Mouse (Mus musculus) small intestine, adult 2 months (tissue): ENCODE measurements around the gene Gcsam. TPM values are rescaled to one million over a fixed set of nuclear protein-coding genes. Genes with fewer than 3 reads are reported as not detected.
A peak's percentile ranks its signal among the peaks of the same experiment; 100 is the strongest.

Experiments used
- H3K27ac ChIP-seq: fragments of 200-500 bp; 2 replicates; pipeline ENCODE4 v1.5.1; 2012; ENCODE audit warnings: low read depth, low read length, control low read depth, inconsistent platforms; ENCODE audit not compliant: insufficient read depth
- H3K27me3 ChIP-seq: fragments of 200-500 bp; 2 replicates; pipeline ENCODE4 v1.6.1; 2012; ENCODE audit warnings: mild to moderate bottlenecking, moderate library complexity, low read length, inconsistent platforms; ENCODE audit not compliant: control insufficient read depth, insufficient read depth
- H3K36me3 ChIP-seq: fragments of 200-500 bp; 2 replicates; pipeline ENCODE4 v1.6.1; 2012; ENCODE audit warnings: mild to moderate bottlenecking, low read length, control low read depth, inconsistent platforms; ENCODE audit not compliant: control insufficient read depth, insufficient read depth
- H3K4me1 ChIP-seq: fragments of 200-500 bp; 2 replicates; pipeline ENCODE4 v1.6.1; 2012; ENCODE audit warnings: low read length, inconsistent platforms, mixed read lengths; ENCODE audit not compliant: control insufficient read depth, insufficient read depth, insufficient read length
- H3K4me3 ChIP-seq: fragments of 200-500 bp; 2 replicates; pipeline ENCODE4 v1.5.1; 2012; ENCODE audit warnings: low read depth, mild to moderate bottlenecking, control low read depth, inconsistent platforms, low read length, moderate library complexity
- CTCF ChIP-seq: fragments of 200-500 bp; IDR thresholded peaks from 2 replicates; pipeline ENCODE4 v1.5.1; 2012; ENCODE audit warnings: low read depth, mild to moderate bottlenecking, control low read depth, inconsistent platforms, low read length, moderate library complexity, mixed read lengths; ENCODE audit not compliant: insufficient replicate concordance, insufficient read length; ENCODE audit errors: extremely low read depth
- POLR2A ChIP-seq: fragments of 200-500 bp; IDR thresholded peaks from 2 replicates; pipeline ENCODE4 v1.6.1; 2012; ENCODE audit warnings: low read depth, mild to moderate bottlenecking, control low read depth, inconsistent platforms, low read length, moderate library complexity
- WGBS: fragments of 180-500 bp; shearing (Covaris S2); methylation state at CpG from one replicate; pipeline ENCODE4 v1.1.7; 2018; 5-methylcytosine and 5-hydroxymethylcytosine counted together
- polyA plus RNA-seq: library from polyadenylated mRNA; depleted of rRNA; stranded (reverse); fragments of >200 nt; gene quantifications from 2 replicates; pipeline ENCODE4 v1.2.3, GENCODE M21; 2012

Gcsam gene
- polyA plus RNA-seq, 1 experiment = 0.11 TPM

DNA sequence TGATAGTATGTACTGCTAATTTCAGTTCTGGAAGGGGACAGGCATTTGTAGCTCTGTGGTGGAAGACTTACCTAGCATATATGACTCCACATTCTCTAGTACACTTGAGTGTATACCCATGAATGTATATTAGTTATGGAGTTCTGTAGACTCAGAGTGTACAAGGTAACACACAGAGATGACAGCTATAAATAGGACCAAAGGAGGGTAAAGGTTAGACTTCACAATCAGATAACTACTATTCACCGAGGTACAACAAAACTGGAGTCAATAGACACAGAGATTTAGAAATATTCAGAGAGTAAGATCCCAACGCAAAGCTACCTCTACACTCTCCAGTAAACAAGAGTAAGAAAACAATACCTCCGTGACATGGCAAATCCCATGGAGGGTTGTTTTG is 33.8 kb downstream of the Gcsam start:
- TF ChIP-seq POLR2A (no peak), CTCF (no peak)
- no peaks in the 10 kb centered on the region for H3K27me3 ChIP-seq
- H3K27ac ChIP-seq = peak overlapping the region; percentile 69; the same call in 1 of the 2 replicates
- 33% methylated on average over 3 of the region's 3 CpGs for WGBS
- no peak overlapping the region for H3K4me3 ChIP-seq
- H3K36me3 ChIP-seq = peaks cover 23% of the 10 kb centered on the region
- peaks cover 15% of the 10 kb centered on the region; the same call in 1 of the 2 replicates for H3K4me1 ChIP-seq

GRCm38 (mm10) chr16:45644380-45644779 is 34.2 kb downstream of the Gcsam start:
- H3K4me1 ChIP-seq = peaks cover 15% of the 10 kb centered on the region; the same call in 1 of the 2 replicates
- WGBS = 17% methylated on average over 6 of the region's 6 CpGs
- H3K27me3 ChIP-seq = no peaks in the 10 kb centered on the region
- H3K27ac ChIP-seq = peak overlapping the region; percentile 70
- H3K36me3 ChIP-seq = peaks cover 20% of the 10 kb centered on the region
- TF ChIP-seq POLR2A (no peak), CTCF (no peak)
- no peak overlapping the region for H3K4me3 ChIP-seq

DNA sequence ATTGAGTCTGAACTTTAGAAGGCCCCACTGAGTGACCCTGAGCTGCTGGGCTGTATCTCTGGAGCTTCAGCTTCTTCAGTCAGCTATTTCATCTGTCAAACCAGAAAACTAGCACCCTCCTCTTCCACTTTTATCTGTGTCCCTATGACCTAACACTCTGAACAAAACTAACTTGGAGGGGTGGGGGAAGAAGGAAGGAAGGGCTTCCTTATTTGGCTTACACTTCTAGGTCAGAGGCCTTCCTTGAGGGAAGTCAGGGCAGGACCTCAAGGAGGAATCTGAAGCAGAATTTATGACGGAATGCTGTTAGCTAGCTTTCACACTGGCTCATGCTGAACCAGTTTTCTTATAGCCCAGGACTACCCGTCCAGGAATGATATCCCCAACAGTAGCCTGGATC is 41.3 kb downstream of the Gcsam start:
- Histone ChIP-seq H3K4me3 (no peak overlapping the region), H3K27me3 (no peaks in the 10 kb centered on the region), H3K27ac (0 out of 2 replicates have a peak overlapping the region, but pooled peaks have one; percentile 7), H3K36me3 (peaks cover 6% of the 10 kb centered on the region; the same call in 1 of the 2 replicates), H3K4me1 (peaks cover 4% of the 10 kb centered on the region; the same call in 1 of the 2 replicates)
- WGBS = 26% methylated on average over 2 of the region's 2 CpGs
- no peak for TF ChIP-seq POLR2A
- no peak for TF ChIP-seq CTCF

DNA sequence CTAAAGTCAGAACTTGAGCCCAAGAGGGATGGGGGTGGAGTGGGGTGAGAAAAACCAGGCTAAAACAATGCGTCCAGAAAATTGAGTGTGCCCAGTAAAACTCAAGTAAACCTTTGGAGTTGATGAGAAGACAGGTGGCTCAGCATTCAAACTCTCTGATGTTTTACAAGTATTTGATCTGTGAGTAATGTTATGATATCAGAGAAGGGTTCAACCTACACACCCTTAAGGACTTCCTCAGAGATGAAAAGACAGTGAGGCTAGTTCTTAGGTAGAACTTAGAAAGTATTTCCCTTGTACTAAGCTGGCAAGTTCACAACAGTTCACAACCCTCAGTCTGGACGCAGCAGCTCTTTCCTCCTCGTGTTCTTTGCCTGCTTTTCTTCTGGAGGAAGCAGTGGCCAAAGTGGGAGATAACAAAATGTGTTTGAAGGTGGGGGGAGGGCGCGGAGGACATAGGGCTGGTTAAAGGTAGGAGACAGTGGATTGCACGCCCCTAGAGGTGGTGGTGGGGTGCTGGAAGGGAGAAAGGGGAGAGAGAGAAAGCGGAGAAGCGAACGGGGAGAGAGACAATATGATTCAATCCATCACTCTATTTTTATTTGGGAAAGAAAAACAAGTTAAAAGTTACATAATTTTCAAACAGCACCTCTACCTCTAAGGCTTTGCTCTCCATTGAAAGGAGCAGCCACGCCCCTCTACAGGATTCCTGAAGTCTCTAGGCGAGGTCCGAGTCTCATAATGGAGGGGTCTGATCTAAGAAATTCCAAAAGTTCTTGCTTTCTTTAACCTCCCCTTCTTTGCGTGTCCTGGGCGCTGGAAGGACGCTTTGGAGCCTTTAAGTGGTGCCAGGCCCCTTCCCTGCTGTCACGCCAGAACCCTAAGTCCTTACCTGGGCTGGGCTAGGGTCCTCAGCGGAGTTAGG is 43.1 kb downstream of the Gcsam start:
- TF ChIP-seq CTCF (peak; percentile 47; the same call in 1 of the 2 replicates), POLR2A (no peak)
- Histone ChIP-seq H3K36me3 (peaks cover 6% of the 10 kb centered on the region; the same call in 1 of the 2 replicates), H3K4me3 (peak overlapping the region; percentile 82), H3K27me3 (no peaks in the 10 kb centered on the region), H3K27ac (peak overlapping the region; percentile 92), H3K4me1 (peaks cover 10% of the 10 kb centered on the region; the same call in 1 of the 2 replicates)
- 9% methylated on average over 17 of the region's 17 CpGs for WGBS

DNA sequence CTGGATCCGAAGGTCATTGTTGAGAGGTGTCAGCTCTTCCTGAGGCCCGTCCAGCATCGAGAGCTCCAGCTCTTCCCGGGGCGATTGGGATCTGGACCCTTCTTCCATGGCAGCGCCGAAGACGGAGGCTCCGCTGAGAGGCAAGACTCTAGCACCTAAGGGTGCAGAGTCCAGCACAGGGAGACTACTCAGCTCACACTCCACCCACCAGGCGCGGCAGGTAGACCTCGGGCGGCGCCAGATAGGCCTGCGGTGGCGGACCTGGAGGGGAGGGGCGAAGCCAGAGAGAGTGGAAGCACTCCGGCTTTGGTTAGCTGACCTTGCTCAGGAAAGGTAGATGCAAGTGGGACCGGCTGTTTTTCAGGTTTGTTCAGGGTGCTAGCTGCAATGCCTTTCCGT is 43.8 kb downstream of the Gcsam start, which contains the start of gene BC016579:
Gene BC016579 (minus strand): TSS at position 135 of the 399 bp plus-strand sequence.
- no peaks in the 10 kb centered on the region for H3K27me3 ChIP-seq
- 5% methylated on average over 20 of the region's 20 CpGs for WGBS
- H3K4me1 ChIP-seq = peaks cover 14% of the 10 kb centered on the region; the same call in 1 of the 2 replicates
- peak within 1 kb of the TSS; percentile 82 for H3K4me3 ChIP-seq
- H3K36me3 ChIP-seq = 0 out of 2 replicates have a peak, but pooled peaks cover 2% of the 10 kb centered on the region
- TF ChIP-seq CTCF (no peak), POLR2A (peak; percentile 66)
- peak within 1 kb of the TSS; percentile 92 for H3K27ac ChIP-seq

DNA sequence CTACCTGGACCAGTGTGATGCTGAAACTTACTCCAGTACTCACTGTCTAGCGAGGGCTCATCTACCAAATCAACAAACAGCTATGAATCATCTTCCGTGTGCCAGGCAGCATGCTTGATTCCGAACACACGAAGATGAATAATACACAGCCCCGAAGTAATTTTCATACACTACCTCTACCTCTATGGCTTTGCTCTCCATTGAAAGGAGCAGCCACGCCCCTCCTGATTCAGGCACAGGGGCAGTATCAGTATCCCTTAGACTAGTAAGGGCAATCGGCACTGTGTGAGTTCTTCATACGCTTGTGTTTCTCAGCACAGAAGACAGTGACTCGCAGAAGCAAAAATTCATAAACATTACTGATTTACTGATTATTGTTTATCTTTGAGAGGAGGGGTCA is 44.3 kb downstream of the Gcsam start:
- no peak overlapping the region for H3K4me3 ChIP-seq
- peaks cover 17% of the 10 kb centered on the region; the same call in 1 of the 2 replicates for H3K4me1 ChIP-seq
- H3K36me3 ChIP-seq = 0 out of 2 replicates have a peak, but pooled peaks cover 2% of the 10 kb centered on the region
- peak overlapping the region; percentile 71 for H3K27ac ChIP-seq
- no peaks in the 10 kb centered on the region for H3K27me3 ChIP-seq
- TF ChIP-seq CTCF = no peak
- TF ChIP-seq POLR2A = no peak
- WGBS = 38% methylated on average over 9 of the region's 9 CpGs
